Mouse (Mus musculus): ENCODE data around the gene Klc1. TPM values are rescaled to one million over a fixed set of nuclear protein-coding genes. Genes with fewer than 3 reads are reported as not detected.

Gene Klc1
- polyA plus RNA-seq, 1 experiment from 2014 or later, result 95.5 TPM

GRCm38 (mm10) chr12:111816528-111816927 is 57.9 kb downstream of the Klc1 start:
- Histone ChIP-seq H3K4me3 (ENCODE audit: low read depth, low read length) (no peak overlapping the region), H3K27me3 (ENCODE audit: control insufficient read depth, insufficient read depth, low read length) (no peaks in the 10 kb centered on the region), H3K9ac (ENCODE audit: low read length) (no peak overlapping the region), H3K27ac (replicated peaks; ENCODE audit: low read depth, low read length) (no peak overlapping the region), H3K4me2 (ENCODE audit: low read depth, severe bottlenecking) (no peak overlapping the region), H3K9me3 (ENCODE audit: control insufficient read depth, low read length) (no peaks in the 10 kb centered on the region), H3K4me1 (ENCODE audit: control insufficient read depth, insufficient read depth, low read length) (peaks cover 21% of the 10 kb centered on the region), H3K36me3 (ENCODE audit: control insufficient read depth, insufficient read depth, low read length) (no peaks in the 10 kb centered on the region; the same call in 1 of the 2 replicates)
- DNase-seq (ENCODE audit: low spot score), result no peak
- ATAC-seq (ENCODE audit: insufficient number of reproducible peaks, low FRiP score, low TSS enrichment, low read depth), result no peak
- 69% methylated on average over 13 of the region's 13 CpGs for WGBS

GRCm38 (mm10) chr12:111816967-111817366 is 58.3 kb downstream of the Klc1 start:
- Histone ChIP-seq H3K27me3 (ENCODE audit: control insufficient read depth, insufficient read depth, low read length) (no peaks in the 10 kb centered on the region), H3K27ac (replicated peaks; ENCODE audit: low read depth, low read length) (no peak overlapping the region), H3K9me3 (ENCODE audit: control insufficient read depth, low read length) (no peaks in the 10 kb centered on the region), H3K4me1 (ENCODE audit: control insufficient read depth, insufficient read depth, low read length) (peaks cover 21% of the 10 kb centered on the region), H3K9ac (ENCODE audit: low read length) (no peak overlapping the region), H3K36me3 (ENCODE audit: control insufficient read depth, insufficient read depth, low read length) (no peaks in the 10 kb centered on the region; the same call in 1 of the 2 replicates), H3K4me2 (ENCODE audit: low read depth, severe bottlenecking) (no peak overlapping the region), H3K4me3 (ENCODE audit: low read depth, low read length) (no peak overlapping the region)
- DNase-seq (ENCODE audit: low spot score) (no peak), ATAC-seq (ENCODE audit: insufficient number of reproducible peaks, low FRiP score, low TSS enrichment, low read depth) (no peak)
- WGBS, result 76% methylated on average over 9 of the region's 9 CpGs

- H3K9me3 ChIP-seq (ENCODE audit: control insufficient read depth, low read length), result no peaks in the 10 kb centered on the region
- no peaks in the 10 kb centered on the region for H3K27me3 ChIP-seq (ENCODE audit: control insufficient read depth, insufficient read depth, low read length)
- H3K36me3 ChIP-seq (ENCODE audit: control insufficient read depth, insufficient read depth, low read length), result no peaks in the 10 kb centered on the region; the same call in 1 of the 2 replicates
- no peak overlapping the region for H3K9ac ChIP-seq (ENCODE audit: low read length)
- H3K4me3 ChIP-seq (ENCODE audit: low read depth, low read length), result no peak overlapping the region
- ATAC-seq (ENCODE audit: insufficient number of reproducible peaks, low FRiP score, low TSS enrichment, low read depth) (no peak), DNase-seq (ENCODE audit: low spot score) (no peak)
- no peak overlapping the region for H3K27ac ChIP-seq (replicated peaks; ENCODE audit: low read depth, low read length)
- 92% methylated on average over 8 of the region's 8 CpGs for WGBS
- no peak overlapping the region for H3K4me2 ChIP-seq (ENCODE audit: low read depth, severe bottlenecking)
- peaks cover 15% of the 10 kb centered on the region for H3K4me1 ChIP-seq (ENCODE audit: control insufficient read depth, insufficient read depth, low read length)
Observed at GRCm38 (mm10) chr12:111817991-111818390, 59.3 kb downstream of the Klc1 start.

GRCm38 (mm10) chr12:111819936-111820335 is 61.3 kb downstream of the Klc1 start:
- Histone ChIP-seq H3K36me3 (ENCODE audit: control insufficient read depth, insufficient read depth, low read length) (peaks cover 11% of the 10 kb centered on the region), H3K9me3 (ENCODE audit: control insufficient read depth, low read length) (no peaks in the 10 kb centered on the region), H3K4me2 (ENCODE audit: low read depth, severe bottlenecking) (no peak overlapping the region), H3K27ac (replicated peaks; ENCODE audit: low read depth, low read length) (no peak overlapping the region), H3K4me1 (ENCODE audit: control insufficient read depth, insufficient read depth, low read length) (peaks cover 10% of the 10 kb centered on the region; the same call in 1 of the 2 replicates), H3K27me3 (ENCODE audit: control insufficient read depth, insufficient read depth, low read length) (no peaks in the 10 kb centered on the region), H3K9ac (ENCODE audit: low read length) (no peak overlapping the region), H3K4me3 (ENCODE audit: low read depth, low read length) (no peak overlapping the region)
- WGBS, result 81% methylated on average over 8 of the region's 8 CpGs
- DNase-seq (ENCODE audit: low spot score), result no peak
- ATAC-seq (ENCODE audit: insufficient number of reproducible peaks, low FRiP score, low TSS enrichment, low read depth), result no peak

- peaks cover 15% of the 10 kb centered on the region for H3K36me3 ChIP-seq (ENCODE audit: control insufficient read depth, insufficient read depth, low read length)
- H3K9ac ChIP-seq (ENCODE audit: low read length), result no peak overlapping the region
- H3K9me3 ChIP-seq (ENCODE audit: control insufficient read depth, low read length), result no peaks in the 10 kb centered on the region
- no peaks in the 10 kb centered on the region for H3K27me3 ChIP-seq (ENCODE audit: control insufficient read depth, insufficient read depth, low read length)
- H3K4me1 ChIP-seq (ENCODE audit: control insufficient read depth, insufficient read depth, low read length), result peaks cover 4% of the 10 kb centered on the region; the same call in 1 of the 2 replicates
- DNase-seq (ENCODE audit: low spot score) (no peak), ATAC-seq (ENCODE audit: insufficient number of reproducible peaks, low FRiP score, low TSS enrichment, low read depth) (no peak)
- WGBS, result 77% methylated on average over 7 of the region's 7 CpGs
- H3K27ac ChIP-seq (replicated peaks; ENCODE audit: low read depth, low read length), result no peak overlapping the region
- no peak overlapping the region for H3K4me2 ChIP-seq (ENCODE audit: low read depth, severe bottlenecking)
- no peak overlapping the region for H3K4me3 ChIP-seq (ENCODE audit: low read depth, low read length)
Observed at GRCm38 (mm10) chr12:111820708-111821107, 62.1 kb downstream of the Klc1 start.

GRCm38 (mm10) chr12:111821931-111822330 is 63.3 kb downstream of the Klc1 start:
- Histone ChIP-seq H3K9me3 (ENCODE audit: control insufficient read depth, low read length) (no peaks in the 10 kb centered on the region), H3K27me3 (ENCODE audit: control insufficient read depth, insufficient read depth, low read length) (no peaks in the 10 kb centered on the region), H3K9ac (ENCODE audit: low read length) (no peak overlapping the region), H3K36me3 (ENCODE audit: control insufficient read depth, insufficient read depth, low read length) (peaks cover 21% of the 10 kb centered on the region), H3K4me1 (ENCODE audit: control insufficient read depth, insufficient read depth, low read length) (no peaks in the 10 kb centered on the region), H3K4me3 (ENCODE audit: low read depth, low read length) (no peak overlapping the region), H3K4me2 (ENCODE audit: low read depth, severe bottlenecking) (no peak overlapping the region), H3K27ac (replicated peaks; ENCODE audit: low read depth, low read length) (no peak overlapping the region)
- no peak for ATAC-seq (ENCODE audit: insufficient number of reproducible peaks, low FRiP score, low TSS enrichment, low read depth)
- WGBS, result 79% methylated on average over 4 of the region's 4 CpGs
- no peak for DNase-seq (ENCODE audit: low spot score)

- Histone ChIP-seq H3K27ac (replicated peaks; ENCODE audit: low read depth, low read length) (no peak overlapping the region), H3K27me3 (ENCODE audit: control insufficient read depth, insufficient read depth, low read length) (no peaks in the 10 kb centered on the region), H3K9me3 (ENCODE audit: control insufficient read depth, low read length) (no peaks in the 10 kb centered on the region), H3K36me3 (ENCODE audit: control insufficient read depth, insufficient read depth, low read length) (peaks cover 33% of the 10 kb centered on the region), H3K9ac (ENCODE audit: low read length) (no peak overlapping the region), H3K4me1 (ENCODE audit: control insufficient read depth, insufficient read depth, low read length) (no peaks in the 10 kb centered on the region), H3K4me3 (ENCODE audit: low read depth, low read length) (no peak overlapping the region), H3K4me2 (ENCODE audit: low read depth, severe bottlenecking) (no peak overlapping the region)
- WGBS, result 93% methylated on average over 12 of the region's 12 CpGs
- ATAC-seq (ENCODE audit: insufficient number of reproducible peaks, low FRiP score, low TSS enrichment, low read depth), result no peak
- no peak for DNase-seq (ENCODE audit: low spot score)
Observed at GRCm38 (mm10) chr12:111827556-111827955, 68.9 kb downstream of the Klc1 start.

GRCm38 (mm10) chr12:111829447-111829846 is 70.8 kb downstream of the Klc1 start:
- Histone ChIP-seq H3K27ac (replicated peaks; ENCODE audit: low read depth, low read length) (no peak overlapping the region), H3K36me3 (ENCODE audit: control insufficient read depth, insufficient read depth, low read length) (peaks cover 29% of the 10 kb centered on the region), H3K4me2 (ENCODE audit: low read depth, severe bottlenecking) (no peak overlapping the region), H3K9me3 (ENCODE audit: control insufficient read depth, low read length) (no peaks in the 10 kb centered on the region), H3K27me3 (ENCODE audit: control insufficient read depth, insufficient read depth, low read length) (no peaks in the 10 kb centered on the region), H3K4me3 (ENCODE audit: low read depth, low read length) (no peak overlapping the region), H3K4me1 (ENCODE audit: control insufficient read depth, insufficient read depth, low read length) (no peaks in the 10 kb centered on the region), H3K9ac (ENCODE audit: low read length) (no peak overlapping the region)
- WGBS, result 93% methylated on average over 5 of the region's 5 CpGs
- DNase-seq (ENCODE audit: low spot score) (no peak), ATAC-seq (ENCODE audit: insufficient number of reproducible peaks, low FRiP score, low TSS enrichment, low read depth) (no peak)

GRCm38 (mm10) chr12:111829954-111830353 is 71.3 kb downstream of the Klc1 start:
- H3K9ac ChIP-seq (ENCODE audit: low read length), result no peak overlapping the region
- no peak for DNase-seq (ENCODE audit: low spot score)
- no peak for ATAC-seq (ENCODE audit: insufficient number of reproducible peaks, low FRiP score, low TSS enrichment, low read depth)
- H3K27ac ChIP-seq (replicated peaks; ENCODE audit: low read depth, low read length), result no peak overlapping the region
- no peak overlapping the region for H3K4me2 ChIP-seq (ENCODE audit: low read depth, severe bottlenecking)
- WGBS, result 93% methylated on average over 9 of the region's 9 CpGs
- H3K36me3 ChIP-seq (ENCODE audit: control insufficient read depth, insufficient read depth, low read length), result peaks cover 25% of the 10 kb centered on the region
- H3K27me3 ChIP-seq (ENCODE audit: control insufficient read depth, insufficient read depth, low read length), result no peaks in the 10 kb centered on the region
- H3K9me3 ChIP-seq (ENCODE audit: control insufficient read depth, low read length), result no peaks in the 10 kb centered on the region
- H3K4me3 ChIP-seq (ENCODE audit: low read depth, low read length), result no peak overlapping the region
- no peaks in the 10 kb centered on the region for H3K4me1 ChIP-seq (ENCODE audit: control insufficient read depth, insufficient read depth, low read length)

All from limb, embryonic 11.5 days (tissue).